Mouse (Mus musculus) cerebellum, adult 9-10 months (tissue): ENCODE data around the gene Eml2.
"Not testable (repeated sequence)": the region's sequence is repeated elsewhere in the genome, so short reads cannot be mapped to it uniquely, and the experiment has no call there.

ENCODE experiments used
- DNase-seq: peaks from one replicate; pipeline ENCODE4 v3.0.0; 2022

Eml2 gene

GRCm38 (mm10) chr7:19175708-19176515, at the start of gene Eml2:
Gene Eml2 (plus strand): TSS chr7:19176421.
- DNase-seq: peak; percentile 96

- peak; percentile 17 for DNase-seq
These were observed 48.5 kb upstream of the Eml2 start for GRCm38 (mm10) chr7:19127744-19128143.

- DNase-seq: peak; percentile 46
These were observed 46.8 kb upstream of the Eml2 start for GRCm38 (mm10) chr7:19129396-19129795.

- DNase-seq: peak; percentile 67
These were observed 45.6 kb upstream of the Eml2 start for GRCm38 (mm10) chr7:19130657-19131056.

- DNase-seq: peak; percentile 99
These were observed 44.8 kb upstream of the Eml2 start for GRCm38 (mm10) chr7:19131324-19131848.

GRCm38 (mm10) chr7:19136168-19136567, 40.1 kb upstream of the Eml2 start:
- DNase-seq: no peak

- DNase-seq: no peak
These were observed 39.4 kb upstream of the Eml2 start for GRCm38 (mm10) chr7:19136673-19137334.

- no peak for DNase-seq
These were observed 38.8 kb upstream of the Eml2 start for GRCm38 (mm10) chr7:19137380-19137779.

GRCm38 (mm10) chr7:19146793-19147192, 29.4 kb upstream of the Eml2 start:
- no peak for DNase-seq

GRCm38 (mm10) chr7:19147497-19148045, 28.6 kb upstream of the Eml2 start:
- no peak for DNase-seq

GRCm38 (mm10) chr7:19148180-19148874, 27.9 kb upstream of the Eml2 start:
- DNase-seq: no peak

- DNase-seq: peak; percentile 98
These were observed 27.2 kb upstream of the Eml2 start, which contains the start of gene Qpctl for GRCm38 (mm10) chr7:19148875-19149541. Gene Qpctl (minus strand): TSS chr7:19149291.

GRCm38 (mm10) chr7:19149626-19150025, 26.6 kb upstream of the Eml2 start, which contains the start of gene Snrpd2:
Gene Snrpd2 (plus strand): TSS chr7:19149722.
- peak; percentile 96 for DNase-seq

- DNase-seq: not testable (repeated sequence)
These were observed 25.1 kb upstream of the Eml2 start for GRCm38 (mm10) chr7:19151121-19151520.

- no peak for DNase-seq
These were observed 21.4 kb upstream of the Eml2 start for GRCm38 (mm10) chr7:19154796-19155195.

GRCm38 (mm10) chr7:19155825-19156475, 20.3 kb upstream of the Eml2 start:
- no peak for DNase-seq

GRCm38 (mm10) chr7:19157160-19157800, 18.9 kb upstream of the Eml2 start:
- DNase-seq: peak; percentile 96

- no peak for DNase-seq
These were observed 17.6 kb upstream of the Eml2 start for GRCm38 (mm10) chr7:19158601-19159000.

- DNase-seq: no peak
These were observed 16.8 kb upstream of the Eml2 start for GRCm38 (mm10) chr7:19159411-19159810.

- DNase-seq: no peak
These were observed 16.1 kb upstream of the Eml2 start for GRCm38 (mm10) chr7:19160115-19160514.

- DNase-seq: no peak
These were observed 13.3 kb upstream of the Eml2 start for GRCm38 (mm10) chr7:19162928-19163327.
